Mouse (Mus musculus): ENCODE measurements around the gene Mov10. TPM values are rescaled to one million over a fixed set of nuclear protein-coding genes. Genes with fewer than 3 reads are reported as not detected.

Gene Mov10
- polyA plus RNA-seq, 2 experiments, result 8.3 to 16.3 TPM

- 87% methylated on average over 4 of the region's 4 CpGs for WGBS (ENCODE audit: insufficient replicate concordance)
- no peaks in the 10 kb centered on the region for H3K9me3 ChIP-seq (ENCODE audit: control insufficient read depth, low read length)
- DNase-seq (ENCODE audit: low read depth in 3 of 3, low spot score in 3 of 3) (no peak), ATAC-seq (ENCODE audit: insufficient read depth) (no peak)
- no peak overlapping the region for H3K27ac ChIP-seq
- H3K9ac ChIP-seq (replicated peaks), result no peak overlapping the region
- H3K4me3 ChIP-seq (ENCODE audit: insufficient read depth in 1 of 2, low read depth in 2 of 2, low read length in 2 of 2), result no peak overlapping the region
- H3K4me2 ChIP-seq (ENCODE audit: low read depth), result no peak overlapping the region
- H3K27me3 ChIP-seq (ENCODE audit: control insufficient read depth, insufficient read depth, low read length), result no peaks in the 10 kb centered on the region
- H3K36me3 ChIP-seq (replicated peaks; ENCODE audit: control insufficient read depth, insufficient read depth, low read depth), result peaks cover 26% of the 10 kb centered on the region
- TF ChIP-seq CTCF (IDR thresholded peaks at IDR 0.05; ENCODE audit: low read depth) (no peak), EP300 (IDR thresholded peaks at IDR 0.05; ENCODE audit: low read depth) (no peak)
- no peaks in the 10 kb centered on the region for H3K4me1 ChIP-seq (replicated peaks; ENCODE audit: control insufficient read depth in 2 of 2, insufficient read depth in 2 of 2, low read length in 1 of 2)
Observed at GRCm38 (mm10) chr3:104846601-104847000, 28.2 kb upstream of the Mov10 start.

- no peak overlapping the region for H3K27ac ChIP-seq
- H3K9ac ChIP-seq (replicated peaks), result no peak overlapping the region
- H3K27me3 ChIP-seq (ENCODE audit: control insufficient read depth, insufficient read depth, low read length), result no peaks in the 10 kb centered on the region
- TF ChIP-seq CTCF (IDR thresholded peaks at IDR 0.05; ENCODE audit: low read depth) (no peak), EP300 (IDR thresholded peaks at IDR 0.05; ENCODE audit: low read depth) (no peak)
- ATAC-seq (ENCODE audit: insufficient read depth) (no peak), DNase-seq (ENCODE audit: low read depth in 3 of 3, low spot score in 3 of 3) (no peak)
- no peak overlapping the region for H3K4me3 ChIP-seq (ENCODE audit: insufficient read depth in 1 of 2, low read depth in 2 of 2, low read length in 2 of 2)
- 73% methylated on average over 5 of the region's 5 CpGs for WGBS (ENCODE audit: insufficient replicate concordance)
- H3K4me2 ChIP-seq (ENCODE audit: low read depth), result no peak overlapping the region
- H3K4me1 ChIP-seq (replicated peaks; ENCODE audit: control insufficient read depth in 2 of 2, insufficient read depth in 2 of 2, low read length in 1 of 2), result no peaks in the 10 kb centered on the region
- peaks cover 46% of the 10 kb centered on the region for H3K36me3 ChIP-seq (replicated peaks; ENCODE audit: control insufficient read depth, insufficient read depth, low read depth)
- H3K9me3 ChIP-seq (ENCODE audit: control insufficient read depth, low read length), result no peaks in the 10 kb centered on the region
Observed at GRCm38 (mm10) chr3:104841049-104841448, 22.7 kb upstream of the Mov10 start.

GRCm38 (mm10) chr3:104835797-104836196 is 17.4 kb upstream of the Mov10 start:
- peaks cover 53% of the 10 kb centered on the region for H3K36me3 ChIP-seq (replicated peaks; ENCODE audit: control insufficient read depth, insufficient read depth, low read depth)
- H3K9ac ChIP-seq (replicated peaks), result no peak overlapping the region
- no peak for ATAC-seq (ENCODE audit: insufficient read depth)
- no peaks in the 10 kb centered on the region for H3K9me3 ChIP-seq (ENCODE audit: control insufficient read depth, low read length)
- H3K27me3 ChIP-seq (ENCODE audit: control insufficient read depth, insufficient read depth, low read length), result no peaks in the 10 kb centered on the region
- no peaks in the 10 kb centered on the region for H3K4me1 ChIP-seq (replicated peaks; ENCODE audit: control insufficient read depth in 2 of 2, insufficient read depth in 2 of 2, low read length in 1 of 2)
- DNase-seq (ENCODE audit: low read depth in 3 of 3, low spot score in 3 of 3), result no peak
- H3K27ac ChIP-seq, result no peak overlapping the region
- WGBS (ENCODE audit: insufficient replicate concordance), result 83% methylated on average over 3 of the region's 3 CpGs
- TF ChIP-seq EP300 (IDR thresholded peaks at IDR 0.05; ENCODE audit: low read depth) (no peak), CTCF (IDR thresholded peaks at IDR 0.05; ENCODE audit: low read depth) (no peak)
- no peak overlapping the region for H3K4me2 ChIP-seq (ENCODE audit: low read depth)
- no peak overlapping the region for H3K4me3 ChIP-seq (ENCODE audit: insufficient read depth in 1 of 2, low read depth in 2 of 2, low read length in 2 of 2)

GRCm38 (mm10) chr3:104822413-104822812 is 4.0 kb upstream of the Mov10 start:
- Histone ChIP-seq H3K4me1 (replicated peaks; ENCODE audit: control insufficient read depth in 2 of 2, insufficient read depth in 2 of 2, low read length in 1 of 2) (peaks cover 9 to 11% of the 10 kb centered on the region in 2 experiments), H3K27ac (no peak overlapping the region), H3K9me3 (ENCODE audit: control insufficient read depth, low read length) (no peaks in the 10 kb centered on the region), H3K4me2 (ENCODE audit: low read depth) (no peak overlapping the region), H3K9ac (replicated peaks) (no peak overlapping the region), H3K36me3 (replicated peaks; ENCODE audit: control insufficient read depth, insufficient read depth, low read depth) (peaks cover 25% of the 10 kb centered on the region), H3K4me3 (ENCODE audit: insufficient read depth in 1 of 2, low read depth in 2 of 2, low read length in 2 of 2) (no peak overlapping the region), H3K27me3 (ENCODE audit: control insufficient read depth, insufficient read depth, low read length) (no peaks in the 10 kb centered on the region)
- WGBS (ENCODE audit: insufficient replicate concordance), result 68% methylated on average over 3 of the region's 3 CpGs
- TF ChIP-seq EP300 (IDR thresholded peaks at IDR 0.05; ENCODE audit: low read depth) (no peak), CTCF (IDR thresholded peaks at IDR 0.05; ENCODE audit: low read depth) (no peak)
- DNase-seq (ENCODE audit: low read depth in 3 of 3, low spot score in 3 of 3) (no peak), ATAC-seq (ENCODE audit: insufficient read depth) (no peak)

GRCm38 (mm10) chr3:104820426-104820825 is 2.1 kb upstream of the Mov10 start:
- 64% methylated on average over 1 of the region's 1 CpGs for WGBS (ENCODE audit: insufficient replicate concordance)
- no peak for TF ChIP-seq EP300 (IDR thresholded peaks at IDR 0.05; ENCODE audit: low read depth)
- no peak for TF ChIP-seq CTCF (IDR thresholded peaks at IDR 0.05; ENCODE audit: low read depth)
- H3K27ac ChIP-seq, result no peak overlapping the region; the same call in 1 of the 2 replicates

More at GRCm38 (mm10) chr3:104820426-104820825, 2.1 kb upstream of the Mov10 start:
- no peak for ATAC-seq (ENCODE audit: insufficient read depth)
- Histone ChIP-seq H3K27me3 (ENCODE audit: control insufficient read depth, insufficient read depth, low read length) (no peaks in the 10 kb centered on the region), H3K36me3 (replicated peaks; ENCODE audit: control insufficient read depth, insufficient read depth, low read depth) (peaks cover 8% of the 10 kb centered on the region), H3K9me3 (ENCODE audit: control insufficient read depth, low read length) (no peaks in the 10 kb centered on the region), H3K4me2 (ENCODE audit: low read depth) (no peak overlapping the region), H3K4me3 (ENCODE audit: insufficient read depth in 1 of 2, low read depth in 2 of 2, low read length in 2 of 2) (no peak overlapping the region), H3K9ac (replicated peaks) (no peak overlapping the region), H3K4me1 (replicated peaks; ENCODE audit: control insufficient read depth in 2 of 2, insufficient read depth in 2 of 2, low read length in 1 of 2) (peaks cover 9 to 13% of the 10 kb centered on the region in 2 experiments)
- no peak for DNase-seq (ENCODE audit: low read depth in 3 of 3, low spot score in 3 of 3)
